Mouse (Mus musculus) neural tube, embryonic 15.5 days (tissue): ENCODE results near the gene Gm14147. TPM values are rescaled to one million over a fixed set of nuclear protein-coding genes. Genes with fewer than 3 reads are reported as not detected.
"Not testable (repeated sequence)": the region's sequence is repeated elsewhere in the genome, so short reads cannot be mapped to it uniquely, and the experiment has no call there.

Experiments
- ATAC-seq: fragments of 200-750 bp; cut with Nextera tagmentation; 2 replicates; pipeline ENCODE4 v1.8.0; 2017; ENCODE audit warnings: mild to moderate bottlenecking, moderate TSS enrichment, moderate library complexity; ENCODE audit not compliant: low FRiP score
- H3K27ac ChIP-seq: fragments of 300-500 bp; sonication (generic); replicated peaks from 2 replicates; pipeline ENCODE4 v1.5.1; 2015; ENCODE audit warnings: mild to moderate bottlenecking, inconsistent platforms
- H3K27me3 ChIP-seq: fragments of 300-500 bp; sonication (generic); replicated peaks from 2 replicates; pipeline ENCODE4 v1.6.1; 2015; ENCODE audit warnings: inconsistent platforms
- H3K36me3 ChIP-seq: fragments of 300-500 bp; sonication (generic); 2 replicates; pipeline ENCODE4 v1.6.1; 2015; ENCODE audit warnings: inconsistent platforms
- H3K4me1 ChIP-seq: fragments of 300-500 bp; sonication (generic); 2 replicates; pipeline ENCODE4 v1.6.1; 2015; ENCODE audit warnings: inconsistent platforms
- H3K4me2 ChIP-seq: fragments of 300-500 bp; sonication (generic); 2 replicates; pipeline ENCODE4 v1.6.1; 2015; ENCODE audit warnings: inconsistent platforms, mild to moderate bottlenecking, moderate library complexity
- H3K4me3 ChIP-seq: fragments of 300-500 bp; sonication (generic); replicated peaks from 2 replicates; pipeline ENCODE4 v1.5.1; 2015; ENCODE audit warnings: mild to moderate bottlenecking, inconsistent platforms
- H3K9ac ChIP-seq: fragments of 300-500 bp; sonication (generic); replicated peaks from 2 replicates; pipeline ENCODE4 v1.6.1; 2015; ENCODE audit warnings: mild to moderate bottlenecking, inconsistent platforms
- H3K9me3 ChIP-seq: fragments of 300-500 bp; sonication (generic); replicated peaks from 2 replicates; pipeline ENCODE4 v1.6.1; 2016; ENCODE audit warnings: inconsistent platforms
- WGBS: fragments of 180-500 bp; shearing (Covaris S2); methylation state at CpG from one replicate; pipeline ENCODE4 v1.1.7; 2015; ENCODE audit warnings: mixed read lengths; 5-methylcytosine and 5-hydroxymethylcytosine counted together
- polyA plus RNA-seq: library from polyadenylated mRNA; unstranded; fragments of >200 nt; fragmentation: Nextera tagmentation; extraction: Ambion mirVana; gene quantifications from 2 replicates; pipeline ENCODE4 v1.2.1, GENCODE M21; 2015

The Gm14147 gene
- not detected in 2 replicates for polyA plus RNA-seq

DNA sequence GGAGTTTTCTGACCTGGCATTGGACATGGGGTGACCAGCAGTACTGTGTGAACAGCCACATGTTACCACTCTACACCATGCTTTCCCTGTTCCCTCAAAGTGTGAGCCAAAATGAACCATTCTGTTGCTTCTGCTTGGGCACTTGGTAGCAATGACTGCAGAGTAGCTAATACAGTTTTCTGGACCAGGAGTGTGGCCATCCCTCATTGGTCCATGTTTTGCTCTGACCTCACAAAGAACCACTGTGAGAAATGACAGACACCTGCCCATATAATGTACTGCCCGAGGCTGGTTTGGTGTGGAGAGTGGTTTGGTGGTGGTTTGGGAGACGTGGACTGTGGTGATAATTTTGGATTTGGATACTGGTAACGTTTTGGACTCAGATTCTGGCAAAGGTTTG is at the start of gene Gm14147:
Gene Gm14147, plus strand, starts transcription at position 301 of the 400 bp plus-strand sequence.
- H3K4me1 ChIP-seq, H3K9me3 ChIP-seq, H3K27ac ChIP-seq, H3K4me3 ChIP-seq, ATAC-seq, H3K4me2 ChIP-seq, H3K27me3 ChIP-seq, H3K9ac ChIP-seq, H3K36me3 ChIP-seq: not testable (repeated sequence)
- WGBS: no CpG with 5 or more reads among the region's 3 CpGs

DNA sequence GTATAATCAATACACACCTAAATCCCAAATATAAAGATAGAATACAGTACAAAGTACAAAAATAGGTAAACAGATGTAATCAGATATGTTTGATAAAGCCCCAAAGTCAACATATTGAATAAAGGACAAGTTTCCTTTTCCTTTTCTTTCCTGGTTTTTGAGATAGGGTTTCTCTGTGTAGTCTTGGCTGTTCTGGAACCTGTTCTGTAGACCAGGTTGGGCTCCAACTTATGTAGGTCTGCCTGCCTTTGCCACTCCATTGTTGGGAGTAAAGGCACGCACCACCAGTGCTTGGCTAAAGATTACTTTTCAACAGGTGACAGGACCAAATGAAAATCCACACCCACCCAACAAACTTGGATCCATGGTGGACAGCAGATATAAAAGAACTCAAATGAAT is 41.4 kb upstream of the Gm14147 start:
- Histone ChIP-seq H3K4me3 (no peak overlapping the region), H3K9me3 (no peaks in the 10 kb centered on the region), H3K9ac (no peak overlapping the region), H3K27me3 (no peaks in the 10 kb centered on the region), H3K27ac (no peak overlapping the region), H3K4me2 (no peak overlapping the region), H3K36me3 (no peaks in the 10 kb centered on the region), H3K4me1 (no peaks in the 10 kb centered on the region)
- WGBS: 88% methylated on average over 1 of the region's 1 CpGs
- ATAC-seq: no peak

DNA sequence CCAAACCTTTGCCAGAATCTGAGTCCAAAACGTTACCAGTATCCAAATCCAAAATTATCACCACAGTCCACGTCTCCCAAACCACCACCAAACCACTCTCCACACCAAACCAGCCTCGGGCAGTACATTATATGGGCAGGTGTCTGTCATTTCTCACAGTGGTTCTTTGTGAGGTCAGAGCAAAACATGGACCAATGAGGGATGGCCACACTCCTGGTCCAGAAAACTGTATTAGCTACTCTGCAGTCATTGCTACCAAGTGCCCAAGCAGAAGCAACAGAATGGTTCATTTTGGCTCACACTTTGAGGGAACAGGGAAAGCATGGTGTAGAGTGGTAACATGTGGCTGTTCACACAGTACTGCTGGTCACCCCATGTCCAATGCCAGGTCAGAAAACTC is 5.8 kb upstream of the Gm14147 start, which contains the start of gene Gm14151:
Gene Gm14151, minus strand, starts transcription at position 101 of the 400 bp plus-strand sequence.
- H3K4me2 ChIP-seq, H3K27ac ChIP-seq, ATAC-seq, H3K9ac ChIP-seq, H3K9me3 ChIP-seq, H3K4me3 ChIP-seq, H3K4me1 ChIP-seq, H3K27me3 ChIP-seq, H3K36me3 ChIP-seq: not testable (repeated sequence)
- no CpG with 5 or more reads among the region's 3 CpGs for WGBS

Other genes starting within 250 kb of the Gm14147 start
- gene Abhd12, start 193.5 kb upstream of the Gm14147 start, polyA plus RNA-seq: 126 and 148 TPM in 2 replicates
- 12.8 and 16.1 TPM in 2 replicates for gene Gins1, start 192.8 kb upstream of the Gm14147 start, polyA plus RNA-seq
- 2.9 and 3.7 TPM in 2 replicates for gene Ninl, start 58.9 kb upstream of the Gm14147 start, polyA plus RNA-seq
- gene Nanp, start 58.8 kb upstream of the Gm14147 start, polyA plus RNA-seq: 37.8 and 40.1 TPM in 2 replicates
- not detected in 2 replicates for gene Gm14151, start 5.9 kb upstream of the Gm14147 start, polyA plus RNA-seq